Mouse (Mus musculus) brain, adult 2 months (tissue): ENCODE measurements around the gene Asgr2.
"Not testable (repeated sequence)": the region's sequence is repeated elsewhere in the genome, so short reads cannot be mapped to it uniquely, and the experiment has no call there.

Experiments used
- DNase-seq: peaks from one replicate; pipeline ENCODE4 v3.0.0; 2011; ENCODE audit warnings: low read depth, low spot score

Gene Asgr2

GRCm38 (mm10) chr11:70091986-70092783 is at the start of gene Asgr2:
Gene Asgr2 (plus strand): TSS chr11:70092644.
- no peak for DNase-seq

DNA sequence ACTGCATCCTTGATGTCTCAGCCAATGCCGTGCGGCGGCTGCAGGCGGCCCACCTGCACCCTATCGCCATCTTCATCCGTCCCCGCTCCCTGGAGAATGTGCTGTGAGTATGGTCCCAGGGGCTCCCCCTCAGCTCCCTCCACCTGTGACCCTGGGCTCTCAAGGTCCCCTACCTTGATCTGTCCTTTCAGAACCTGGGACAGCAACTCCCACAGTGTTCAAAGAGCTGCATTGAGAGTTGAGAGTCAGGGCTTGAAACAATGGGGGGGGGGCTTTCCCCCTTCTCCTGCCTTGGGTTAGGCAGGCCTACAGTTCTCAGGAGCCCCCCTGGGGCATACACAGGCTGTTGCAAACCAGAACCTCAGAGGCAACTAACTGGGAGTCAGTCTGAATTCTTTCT is 48.8 kb upstream of the Asgr2 start:
- DNase-seq: no peak

DNA sequence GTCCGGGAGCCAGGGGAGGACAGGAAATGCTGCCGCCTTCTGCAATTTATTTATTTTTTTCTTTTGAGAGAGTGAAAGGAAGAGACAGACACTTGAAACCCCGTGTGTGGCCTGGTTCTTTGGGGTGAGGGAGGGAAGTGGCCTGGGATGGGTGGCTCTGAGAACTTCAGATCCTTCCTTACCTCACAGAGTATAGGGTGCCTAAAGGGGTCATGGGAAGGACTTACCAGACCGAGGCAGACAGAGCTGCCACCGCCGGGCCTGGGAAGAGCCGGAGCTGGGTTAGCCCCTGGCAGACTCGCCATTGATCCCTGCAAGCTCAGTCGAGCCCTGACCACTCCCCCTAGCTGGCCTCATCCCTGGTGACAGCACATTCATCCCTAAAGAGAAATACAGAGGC is 47.0 kb upstream of the Asgr2 start:
- no peak for DNase-seq

- no peak for DNase-seq
These were observed 43.1 kb upstream of the Asgr2 start for GRCm38 (mm10) chr11:70049366-70049765.

DNA sequence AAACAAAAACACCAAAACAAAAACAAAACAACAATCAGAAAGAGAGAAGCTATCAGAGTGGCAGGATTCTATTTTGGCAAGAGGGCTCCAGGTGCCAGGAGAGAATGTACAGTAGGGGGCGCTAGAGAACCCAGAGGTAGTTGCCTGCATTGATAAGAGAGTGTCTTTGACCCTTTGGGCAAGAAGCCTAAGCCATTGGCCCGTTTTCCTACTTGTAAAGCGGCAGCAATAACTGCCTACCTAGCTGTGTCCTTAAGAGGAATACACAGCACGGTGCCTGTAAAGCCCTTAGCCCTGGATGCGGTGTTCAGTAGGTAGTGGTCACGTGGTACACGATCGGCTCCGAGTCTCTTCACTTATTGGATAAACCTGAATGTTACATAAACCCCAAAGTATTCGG is 42.6 kb upstream of the Asgr2 start:
- peak; percentile 40 for DNase-seq

- peak; percentile 65 for DNase-seq
These were observed 39.3 kb upstream of the Asgr2 start for GRCm38 (mm10) chr11:70053156-70053555.

- no peak for DNase-seq
These were observed 38.4 kb upstream of the Asgr2 start, which contains the start of gene Asgr1 for GRCm38 (mm10) chr11:70053898-70054570. Gene Asgr1 (plus strand): TSS chr11:70054085.

DNA sequence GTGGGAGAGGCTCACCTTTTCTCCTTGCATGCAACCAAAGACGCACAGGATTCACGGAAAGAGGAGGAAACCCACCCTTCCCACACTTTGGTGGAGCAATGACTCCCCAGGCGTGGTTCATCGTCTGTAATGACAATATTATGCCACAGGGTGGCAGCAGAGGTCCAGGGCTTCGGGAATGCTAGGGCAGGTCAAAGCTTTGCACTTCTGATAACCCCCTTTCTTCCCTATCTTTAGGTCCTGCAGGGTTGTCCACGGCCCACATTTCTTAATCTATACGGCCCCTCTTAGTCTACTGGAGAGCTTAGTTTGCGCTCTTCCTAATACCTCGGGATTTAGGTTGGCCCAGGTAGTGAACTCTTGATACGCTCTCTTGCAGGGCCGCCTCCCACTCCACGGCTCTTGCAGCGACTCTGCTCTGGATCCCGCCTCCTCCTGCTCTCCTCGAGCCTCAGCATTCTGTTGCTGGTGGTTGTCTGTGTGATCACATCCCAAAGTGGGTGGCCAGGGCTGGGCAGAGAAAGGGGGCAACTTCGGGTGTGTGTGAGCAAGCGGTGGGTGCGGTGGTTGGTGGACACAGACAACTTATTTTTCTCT is 36.7 kb upstream of the Asgr2 start:
- peak; percentile 49 for DNase-seq

GRCm38 (mm10) chr11:70057805-70058204 is 34.6 kb upstream of the Asgr2 start:
- no peak for DNase-seq

GRCm38 (mm10) chr11:70059930-70060329 is 32.5 kb upstream of the Asgr2 start:
- no peak for DNase-seq

GRCm38 (mm10) chr11:70063053-70063452 is 29.4 kb upstream of the Asgr2 start:
- DNase-seq: no peak

DNA sequence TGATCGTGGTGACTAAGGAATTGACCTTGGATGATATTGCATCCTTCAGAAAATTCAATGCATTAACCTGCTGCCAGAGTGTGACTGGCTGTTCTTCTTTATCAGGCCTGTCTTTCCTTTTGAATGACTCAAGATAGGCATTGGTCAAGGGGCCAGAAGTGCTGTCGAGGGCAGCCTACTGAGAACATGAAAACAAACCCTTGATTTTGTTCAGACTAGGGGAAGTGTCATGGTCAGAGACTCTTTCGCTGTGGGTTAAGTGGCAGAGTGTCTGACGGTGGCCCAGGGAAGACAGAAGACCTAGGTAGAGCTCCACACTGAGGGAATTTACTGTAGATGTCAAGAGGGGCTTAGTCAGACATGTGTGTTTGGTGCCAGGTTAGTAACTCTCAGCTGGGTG is 25.7 kb upstream of the Asgr2 start:
- no peak for DNase-seq

DNA sequence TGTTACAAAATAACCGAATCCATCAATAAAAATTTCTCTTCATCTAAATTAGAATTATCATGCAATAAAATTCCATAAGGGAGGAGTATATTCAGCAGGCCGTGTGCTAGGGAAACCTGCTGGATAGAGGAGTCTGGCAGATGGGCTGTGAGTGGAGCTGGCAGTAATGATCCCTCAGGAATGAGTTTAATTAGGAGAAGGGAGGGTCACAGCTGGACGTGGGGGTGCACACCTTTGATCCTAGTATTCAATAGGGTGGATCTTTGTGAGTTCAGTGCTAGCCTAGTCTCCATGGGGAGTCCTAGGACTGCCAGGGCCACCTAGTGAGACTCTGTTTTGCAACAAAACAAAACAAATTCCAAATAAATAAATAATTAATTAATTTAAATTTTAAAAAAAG is 24.2 kb upstream of the Asgr2 start:
- no peak for DNase-seq

- DNase-seq: no peak
These were observed 22.4 kb upstream of the Asgr2 start for GRCm38 (mm10) chr11:70070057-70070456.

- DNase-seq: not testable (repeated sequence)
These were observed 21.8 kb upstream of the Asgr2 start for GRCm38 (mm10) chr11:70070603-70071002.

- DNase-seq: peak; percentile 90
These were observed 17.9 kb upstream of the Asgr2 start for GRCm38 (mm10) chr11:70074379-70075071.

- DNase-seq: no peak
These were observed 16.9 kb upstream of the Asgr2 start for GRCm38 (mm10) chr11:70075581-70075980.

GRCm38 (mm10) chr11:70077441-70077840 is 15.0 kb upstream of the Asgr2 start:
- no peak for DNase-seq

GRCm38 (mm10) chr11:70079175-70079574 is 13.3 kb upstream of the Asgr2 start:
- DNase-seq: no peak

GRCm38 (mm10) chr11:70079928-70080327 is 12.5 kb upstream of the Asgr2 start:
- DNase-seq: peak; percentile 24

GRCm38 (mm10) chr11:70080803-70081590 is 11.4 kb upstream of the Asgr2 start:
- no peak for DNase-seq
